Mouse (Mus musculus) layer of hippocampus, adult 11-12 months (tissue): ENCODE results near the gene St3gal5.
"Not testable (repeated sequence)": the region's sequence is repeated elsewhere in the genome, so short reads cannot be mapped to it uniquely, and the experiment has no call there.

Experiments used
- DNase-seq: peaks from one replicate; pipeline ENCODE4 v3.0.0; 2022; ENCODE audit warnings: low spot score

The St3gal5 gene

GRCm38 (mm10) chr6:72097181-72097995, at the start of gene St3gal5:
TSS of gene St3gal5 (plus strand) at chr6:72097592.
- peak; percentile 93 for DNase-seq

- no peak for DNase-seq
Measured at GRCm38 (mm10) chr6:72048643-72049042, 48.7 kb upstream of the St3gal5 start.

- DNase-seq = no peak
Measured at GRCm38 (mm10) chr6:72049941-72050340, 47.5 kb upstream of the St3gal5 start.

GRCm38 (mm10) chr6:72050827-72051226, 46.6 kb upstream of the St3gal5 start:
- no peak for DNase-seq

GRCm38 (mm10) chr6:72051247-72051646, 46.1 kb upstream of the St3gal5 start:
- DNase-seq = no peak

- DNase-seq = no peak
Measured at GRCm38 (mm10) chr6:72051757-72052156, 45.6 kb upstream of the St3gal5 start.

- DNase-seq = no peak
Measured at GRCm38 (mm10) chr6:72056548-72056947, 40.8 kb upstream of the St3gal5 start.

GRCm38 (mm10) chr6:72058398-72058889, 38.9 kb upstream of the St3gal5 start:
- no peak for DNase-seq

GRCm38 (mm10) chr6:72060677-72061076, 36.7 kb upstream of the St3gal5 start:
- DNase-seq = not testable (repeated sequence)

- no peak for DNase-seq
Measured at GRCm38 (mm10) chr6:72063718-72064117, 33.7 kb upstream of the St3gal5 start.

- DNase-seq = no peak
Measured at GRCm38 (mm10) chr6:72065988-72066387, 31.4 kb upstream of the St3gal5 start.

GRCm38 (mm10) chr6:72068436-72068835, 29.0 kb upstream of the St3gal5 start:
- DNase-seq = no peak

GRCm38 (mm10) chr6:72071281-72071870, 26.0 kb upstream of the St3gal5 start:
- DNase-seq = no peak

GRCm38 (mm10) chr6:72073781-72074180, 23.6 kb upstream of the St3gal5 start:
- no peak for DNase-seq

GRCm38 (mm10) chr6:72076512-72076911, 20.9 kb upstream of the St3gal5 start:
- DNase-seq = no peak

GRCm38 (mm10) chr6:72078178-72078577, 19.2 kb upstream of the St3gal5 start:
- DNase-seq = no peak

- DNase-seq = no peak
Measured at GRCm38 (mm10) chr6:72081318-72082024, 15.9 kb upstream of the St3gal5 start.

- no peak for DNase-seq
Measured at GRCm38 (mm10) chr6:72087402-72087801, 10.0 kb upstream of the St3gal5 start.

GRCm38 (mm10) chr6:72089865-72090264, 7.5 kb upstream of the St3gal5 start:
- no peak for DNase-seq

- no peak for DNase-seq
Measured at GRCm38 (mm10) chr6:72091007-72091406, 6.4 kb upstream of the St3gal5 start.

GRCm38 (mm10) chr6:72093121-72093520, 4.3 kb upstream of the St3gal5 start:
- no peak for DNase-seq

GRCm38 (mm10) chr6:72096217-72096616, 1.2 kb upstream of the St3gal5 start:
- DNase-seq = no peak

- no peak for DNase-seq
Measured at GRCm38 (mm10) chr6:72096669-72097068, 723 bp upstream of the St3gal5 start.
